Mouse (Mus musculus) neural tube, embryonic 15.5 days (tissue): ENCODE measurements at regions not wholly inside any gene's neighbourhood (a gene's known extent, or its start where the extent isn't known, plus 50 kb on each side); places are given as distances from the start of the nearest gene placed in this dataset.

Source experiments
- ATAC-seq: fragments of 200-750 bp; cut with Nextera tagmentation; 2 replicates; pipeline ENCODE4 v1.8.0; 2017; ENCODE audit warnings: mild to moderate bottlenecking, moderate TSS enrichment, moderate library complexity; ENCODE audit not compliant: low FRiP score
- H3K27ac ChIP-seq: fragments of 300-500 bp; sonication (generic); replicated peaks from 2 replicates; pipeline ENCODE4 v1.5.1; 2015; ENCODE audit warnings: mild to moderate bottlenecking, inconsistent platforms
- H3K27me3 ChIP-seq: fragments of 300-500 bp; sonication (generic); replicated peaks from 2 replicates; pipeline ENCODE4 v1.6.1; 2015; ENCODE audit warnings: inconsistent platforms
- H3K36me3 ChIP-seq: fragments of 300-500 bp; sonication (generic); 2 replicates; pipeline ENCODE4 v1.6.1; 2015; ENCODE audit warnings: inconsistent platforms
- H3K4me1 ChIP-seq: fragments of 300-500 bp; sonication (generic); 2 replicates; pipeline ENCODE4 v1.6.1; 2015; ENCODE audit warnings: inconsistent platforms
- H3K4me2 ChIP-seq: fragments of 300-500 bp; sonication (generic); 2 replicates; pipeline ENCODE4 v1.6.1; 2015; ENCODE audit warnings: inconsistent platforms, mild to moderate bottlenecking, moderate library complexity
- H3K4me3 ChIP-seq: fragments of 300-500 bp; sonication (generic); replicated peaks from 2 replicates; pipeline ENCODE4 v1.5.1; 2015; ENCODE audit warnings: mild to moderate bottlenecking, inconsistent platforms
- H3K9ac ChIP-seq: fragments of 300-500 bp; sonication (generic); replicated peaks from 2 replicates; pipeline ENCODE4 v1.6.1; 2015; ENCODE audit warnings: mild to moderate bottlenecking, inconsistent platforms
- H3K9me3 ChIP-seq: fragments of 300-500 bp; sonication (generic); replicated peaks from 2 replicates; pipeline ENCODE4 v1.6.1; 2016; ENCODE audit warnings: inconsistent platforms
- WGBS: fragments of 180-500 bp; shearing (Covaris S2); methylation state at CpG from one replicate; pipeline ENCODE4 v1.1.7; 2015; ENCODE audit warnings: mixed read lengths; 5-methylcytosine and 5-hydroxymethylcytosine counted together

- H3K4me1 ChIP-seq: peaks cover 10% of the 10 kb centered on the region; the same call in 1 of the 2 replicates
- H3K27me3 ChIP-seq: no peaks in the 10 kb centered on the region
- no peak overlapping the region for H3K4me3 ChIP-seq
- no peaks in the 10 kb centered on the region for H3K9me3 ChIP-seq
- no peak overlapping the region for H3K27ac ChIP-seq
- no peak for ATAC-seq
- no peaks in the 10 kb centered on the region for H3K36me3 ChIP-seq
- 54% methylated on average over 7 of the region's 7 CpGs for WGBS
- no peak overlapping the region for H3K9ac ChIP-seq
- H3K4me2 ChIP-seq: no peak overlapping the region
These were observed 61.8 kb upstream of the Cpeb4 start for GRCm38 (mm10) chr11:31810011-31810786.

GRCm38 (mm10) chr11:31812215-31812614, 59.8 kb upstream of the Cpeb4 start:
- Histone ChIP-seq H3K4me3 (no peak overlapping the region), H3K9ac (no peak overlapping the region), H3K27me3 (no peaks in the 10 kb centered on the region), H3K27ac (no peak overlapping the region), H3K4me2 (no peak overlapping the region), H3K9me3 (no peaks in the 10 kb centered on the region), H3K36me3 (no peaks in the 10 kb centered on the region), H3K4me1 (peaks cover 19% of the 10 kb centered on the region)
- WGBS: 81% methylated on average over 9 of the region's 9 CpGs
- ATAC-seq: no peak

GRCm38 (mm10) chr11:31814616-31815015, 57.4 kb upstream of the Cpeb4 start:
- peaks cover 18% of the 10 kb centered on the region for H3K4me1 ChIP-seq
- 84% methylated on average over 4 of the region's 4 CpGs for WGBS
- H3K27me3 ChIP-seq: no peaks in the 10 kb centered on the region
- no peaks in the 10 kb centered on the region for H3K9me3 ChIP-seq
- no peak for ATAC-seq
- no peak overlapping the region for H3K27ac ChIP-seq
- H3K4me2 ChIP-seq: no peak overlapping the region
- no peak overlapping the region for H3K4me3 ChIP-seq
- no peaks in the 10 kb centered on the region for H3K36me3 ChIP-seq
- no peak overlapping the region for H3K9ac ChIP-seq

- ATAC-seq: no peak
- H3K27me3 ChIP-seq: no peaks in the 10 kb centered on the region
- WGBS: 49% methylated on average over 12 of the region's 12 CpGs
These were observed 56.0 kb upstream of the Cpeb4 start for GRCm38 (mm10) chr11:31815855-31816488.

GRCm38 (mm10) chr11:31818032-31818431, 54.0 kb upstream of the Cpeb4 start:
- H3K4me2 ChIP-seq: no peak overlapping the region
- H3K4me3 ChIP-seq: no peak overlapping the region
- no peaks in the 10 kb centered on the region for H3K36me3 ChIP-seq
- H3K27ac ChIP-seq: peak overlapping the region; percentile 37; the same call in 1 of the 2 replicates
- H3K9me3 ChIP-seq: no peaks in the 10 kb centered on the region
- ATAC-seq: peak; percentile 82
- no peaks in the 10 kb centered on the region for H3K27me3 ChIP-seq
- WGBS: 40% methylated on average over 7 of the region's 7 CpGs
- no peak overlapping the region for H3K9ac ChIP-seq
- peaks cover 32% of the 10 kb centered on the region for H3K4me1 ChIP-seq

More at GRCm38 (mm10) chr11:31815855-31816488, 56.0 kb upstream of the Cpeb4 start:
- Histone ChIP-seq H3K9me3 (no peaks in the 10 kb centered on the region), H3K4me2 (no peak overlapping the region), H3K4me1 (peaks cover 15% of the 10 kb centered on the region), H3K27ac (0 out of 2 replicates have a peak overlapping the region, but pooled peaks have one; percentile 6), H3K4me3 (no peak overlapping the region), H3K36me3 (no peaks in the 10 kb centered on the region), H3K9ac (no peak overlapping the region)

- Histone ChIP-seq H3K4me3 (no peak overlapping the region), H3K27ac (no peak overlapping the region), H3K9me3 (no peaks in the 10 kb centered on the region), H3K27me3 (no peaks in the 10 kb centered on the region), H3K4me2 (no peak overlapping the region), H3K36me3 (no peaks in the 10 kb centered on the region), H3K4me1 (peaks cover 37% of the 10 kb centered on the region), H3K9ac (no peak overlapping the region)
- ATAC-seq: no peak
- WGBS: 88% methylated on average over 4 of the region's 4 CpGs
These were observed 52.0 kb upstream of the Cpeb4 start for GRCm38 (mm10) chr11:31819964-31820363.

GRCm38 (mm10) chr11:31821479-31822411, 50.3 kb upstream of the Cpeb4 start:
- H3K36me3 ChIP-seq: no peaks in the 10 kb centered on the region
- no peak overlapping the region for H3K4me2 ChIP-seq
- no peak overlapping the region for H3K4me3 ChIP-seq
- no peak for ATAC-seq
- no peaks in the 10 kb centered on the region for H3K27me3 ChIP-seq
- H3K9me3 ChIP-seq: no peaks in the 10 kb centered on the region
- no peak overlapping the region for H3K9ac ChIP-seq
- H3K4me1 ChIP-seq: peaks cover 28% of the 10 kb centered on the region
- WGBS: 59% methylated on average over 12 of the region's 12 CpGs
- H3K27ac ChIP-seq: peak overlapping the region; percentile 24; the same call in 1 of the 2 replicates
